12 mouse cellular contexts compared by ENCODE assay signal in the genomic region with DNA sequence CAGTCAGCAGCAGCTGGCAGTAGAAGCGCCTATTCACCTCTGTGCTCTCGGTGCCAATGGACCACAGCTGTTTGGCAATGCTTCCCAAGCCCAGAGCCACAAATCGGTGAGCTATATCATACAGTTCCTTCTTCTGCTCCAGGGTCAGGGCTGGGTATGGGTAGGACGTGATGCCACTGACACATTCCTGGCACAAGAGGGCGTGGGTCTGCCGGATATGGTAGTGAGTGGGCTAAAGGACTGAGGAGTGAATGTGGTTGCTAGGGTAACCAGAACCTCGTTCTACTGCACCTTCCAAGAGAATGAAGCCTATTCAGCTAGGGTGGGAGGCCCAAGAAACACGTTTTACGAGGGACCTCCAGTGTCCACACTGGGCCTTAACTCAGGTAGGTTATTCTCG. TPM values are rescaled to one million over a fixed set of nuclear protein-coding genes. Genes with fewer than 3 reads are reported as not detected.
DNase-seq lines count a peak whose midpoint lies in the region; ATAC-seq and TF ChIP-seq lines count a peak whose summit lies in the region.
"Had no signal": no experiment of that assay in that cellular context is flagged by ENCODE, and none has a peak within 500 bp of the region (broad histone marks: within the 10 kb centered on the region; RNA-seq: fewer than 3 reads in every experiment).

No protein-coding gene starts in this region.

- 63% methylated on average over 8 of the region's 10 CpGs for WGBS in limb, embryonic 11.5 days
- 61% methylated on average over 10 of the region's 10 CpGs for WGBS in limb, embryonic 10.5 days
- 57% methylated on average over 10 of the region's 10 CpGs for WGBS in lung, postnatal 0 days

- H3K9ac ChIP-seq in limb, embryonic 11.5 days (ENCODE audit: low read length), result no peak overlapping the region
- H3K9ac ChIP-seq in lung, postnatal 0 days (replicated peaks; ENCODE audit: low read depth), result no peak overlapping the region
- H3K9ac ChIP-seq: embryonic facial prominence, embryonic 15.5 days; limb, embryonic 13.5 days; midbrain, embryonic 12.5 days had no signal

- H3K27ac ChIP-seq in limb, embryonic 11.5 days (replicated peaks; ENCODE audit: low read depth, low read length), result no peak overlapping the region
- H3K27ac ChIP-seq in limb, embryonic 10.5 days, result no peak overlapping the region
- H3K27ac ChIP-seq in lung, postnatal 0 days (ENCODE audit: low read length), result no peak overlapping the region
- H3K27ac ChIP-seq: embryonic facial prominence, embryonic 15.5 days; limb, embryonic 13.5 days; midbrain, embryonic 12.5 days had no signal

- H3K4me1 ChIP-seq in limb, embryonic 11.5 days (ENCODE audit: control insufficient read depth, insufficient read depth, low read length), result no peaks in the 10 kb centered on the region
- no peaks in the 10 kb centered on the region for H3K4me1 ChIP-seq in limb, embryonic 10.5 days
- no peaks in the 10 kb centered on the region for H3K4me1 ChIP-seq in lung, postnatal 0 days (ENCODE audit: insufficient read depth, low read depth, low read length)
- H3K4me1 ChIP-seq: embryonic facial prominence, embryonic 15.5 days; limb, embryonic 13.5 days; midbrain, embryonic 12.5 days had no signal

- no peaks in the 10 kb centered on the region for H3K27me3 ChIP-seq in limb, embryonic 11.5 days (ENCODE audit: control insufficient read depth, insufficient read depth, low read length)
- peaks cover 4% of the 10 kb centered on the region; the same call in 1 of the 2 replicates for H3K27me3 ChIP-seq in limb, embryonic 10.5 days (ENCODE audit: low read depth, poor library complexity, severe bottlenecking)
- H3K27me3 ChIP-seq in lung, postnatal 0 days (replicated peaks; ENCODE audit: insufficient read depth, low read length), result no peaks in the 10 kb centered on the region
- H3K27me3 ChIP-seq: embryonic facial prominence, embryonic 15.5 days; limb, embryonic 13.5 days; midbrain, embryonic 12.5 days had no signal

- ATAC-seq in limb, embryonic 11.5 days (ENCODE audit: insufficient number of reproducible peaks, low FRiP score, low TSS enrichment, low read depth), result no peak
- no peak for ATAC-seq in lung, postnatal 0 days

- H3K4me3 ChIP-seq in limb, embryonic 11.5 days (ENCODE audit: low read depth, low read length), result no peak overlapping the region
- H3K4me3 ChIP-seq in limb, embryonic 10.5 days, result no peak overlapping the region
- H3K4me3 ChIP-seq in lung, postnatal 0 days (ENCODE audit: low read depth, low read length), result no peak overlapping the region
- H3K4me3 ChIP-seq: embryonic facial prominence, embryonic 15.5 days; limb, embryonic 13.5 days; midbrain, embryonic 12.5 days had no signal

- intact Hi-C loops in left cerebral cortex, postnatal 25 days (cut with DNase I), result no loop called here

- DNase-seq in embryo, embryonic 10 days (ENCODE audit: low spot score), result peak; percentile 34
- DNase-seq in embryo, embryonic 9.5 days (ENCODE audit: extremely low spot score), result no peak
- DNase-seq in limb, embryonic 11.5 days (ENCODE audit: low spot score), result peak; percentile 23
- DNase-seq in limb, embryonic 10.5 days (ENCODE audit: low spot score), result no peak
- peak; percentile 82 for DNase-seq in R1 (ENCODE audit: low read depth, low spot score)
- no peak for DNase-seq in lung, postnatal 0 days (ENCODE audit: low spot score)
- DNase-seq in left cerebral cortex, postnatal 25 days (ENCODE audit: low spot score in 2 of 2), result no peak
- no peak for DNase-seq in left cerebral cortex, adult 18-20 months (ENCODE audit: low spot score in 2 of 2)
- DNase-seq: heart, adult 11 months had no signal

- TF ChIP-seq CTCF in lung, postnatal 0 days (IDR thresholded peaks at IDR 0.05), result peak; percentile 45; the same call in 1 of the 2 replicates

- no peaks in the 10 kb centered on the region for H3K9me3 ChIP-seq in limb, embryonic 11.5 days (ENCODE audit: control insufficient read depth, low read length)
- H3K9me3 ChIP-seq in limb, embryonic 10.5 days (replicated peaks), result no peaks in the 10 kb centered on the region
- H3K9me3 ChIP-seq in lung, postnatal 0 days (ENCODE audit: low read length), result no peaks in the 10 kb centered on the region
- H3K9me3 ChIP-seq: embryonic facial prominence, embryonic 15.5 days; limb, embryonic 13.5 days; midbrain, embryonic 12.5 days had no signal

- H3K4me2 ChIP-seq in limb, embryonic 11.5 days (ENCODE audit: low read depth, severe bottlenecking), result no peak overlapping the region
- no peak overlapping the region for H3K4me2 ChIP-seq in lung, postnatal 0 days (replicated peaks; ENCODE audit: low read depth, low read length)
- H3K4me2 ChIP-seq: embryonic facial prominence, embryonic 15.5 days; limb, embryonic 13.5 days; midbrain, embryonic 12.5 days had no signal

- TF ChIP-seq EP300 in lung, postnatal 0 days (IDR thresholded peaks at IDR 0.05), result no peak

- no peaks in the 10 kb centered on the region for H3K36me3 ChIP-seq in limb, embryonic 11.5 days (ENCODE audit: control insufficient read depth, insufficient read depth, low read length)
- H3K36me3 ChIP-seq in limb, embryonic 10.5 days, result no peaks in the 10 kb centered on the region
- H3K36me3 ChIP-seq in lung, postnatal 0 days (ENCODE audit: insufficient read depth, low read length), result no peaks in the 10 kb centered on the region
- H3K36me3 ChIP-seq: embryonic facial prominence, embryonic 15.5 days; limb, embryonic 13.5 days; midbrain, embryonic 12.5 days had no signal

RNA-seq across cellular contexts. Expression of a gene that starts 36.3 kb away (rescaled TPM):
- polyA plus RNA-seq in limb, embryonic 11.5 days (2014; fragmentation: Nextera tagmentation; extraction: Ambion mirVana), result 0.35 and 0.48 TPM in 2 replicates
- 0.04 and 0.18 TPM in 2 replicates for polyA plus RNA-seq in limb, embryonic 10.5 days (2016; fragmentation: Nextera tagmentation; extraction: Ambion mirVana)
- polyA plus RNA-seq in lung, postnatal 0 days (2015; fragmentation: Nextera tagmentation; extraction: Ambion mirVana), result 4.0 and 5.5 TPM in 2 replicates
- under 1 TPM; 0.60 to 0.62 TPM for total RNA-seq in left cerebral cortex, postnatal 25 days (2021)
- total RNA-seq in left cerebral cortex, adult 18-20 months (2021), result under 1 TPM; 0.59 to 0.79 TPM

Comparison
In these comparisons a context has a peak if more than half of its experiments do, and no peak if none do; other contexts are left out.
1. DNase-seq: peak in embryo, embryonic 10 days (single experiment), limb, embryonic 11.5 days (single experiment) and R1 (single experiment); none in embryo, embryonic 9.5 days (single experiment), limb, embryonic 10.5 days (single experiment), lung, postnatal 0 days (single experiment), left cerebral cortex, postnatal 25 days (0 of 2) and left cerebral cortex, adult 18-20 months (0 of 2).